Mouse (Mus musculus) urinary bladder, adult 18-20 months (tissue): ENCODE results near the gene Muc13.

ENCODE experiments used
- DNase-seq, 2 experiments: peaks; one replicate each; pipeline ENCODE4 v3.0.0; 2022; ENCODE audit warnings: low spot score in 2 of 2, mixed read lengths in 2 of 2

Gene Muc13

GRCm38 (mm10) chr16:33769848-33770247, 24.0 kb upstream of the Muc13 start:
- DNase-seq = no peak

- DNase-seq = no peak
These were observed 22.9 kb upstream of the Muc13 start for GRCm38 (mm10) chr16:33770778-33771454.

GRCm38 (mm10) chr16:33772809-33773208, 21.0 kb upstream of the Muc13 start:
- no peak for DNase-seq

- no peak for DNase-seq
These were observed 18.9 kb upstream of the Muc13 start for GRCm38 (mm10) chr16:33774972-33775371.

GRCm38 (mm10) chr16:33775733-33776335, 18.0 kb upstream of the Muc13 start:
- no peak for DNase-seq

GRCm38 (mm10) chr16:33776766-33777529, 16.9 kb upstream of the Muc13 start:
- no peak for DNase-seq

- DNase-seq = no peak
These were observed 16.2 kb upstream of the Muc13 start for GRCm38 (mm10) chr16:33777607-33778006.

- no peak for DNase-seq
These were observed 11.8 kb upstream of the Muc13 start for GRCm38 (mm10) chr16:33781789-33782728.

- DNase-seq = no peak
These were observed 11.1 kb upstream of the Muc13 start for GRCm38 (mm10) chr16:33782729-33783091.

- DNase-seq = no peak
These were observed 9.3 kb upstream of the Muc13 start for GRCm38 (mm10) chr16:33784547-33784946.

- no peak for DNase-seq
These were observed 8.6 kb upstream of the Muc13 start for GRCm38 (mm10) chr16:33785092-33785704.

GRCm38 (mm10) chr16:33786657-33787390, 7.0 kb upstream of the Muc13 start:
- DNase-seq = no peak

- no peak for DNase-seq
These were observed 1.3 kb downstream of the Muc13 start for GRCm38 (mm10) chr16:33795106-33795505.

GRCm38 (mm10) chr16:33795887-33796286, 2.0 kb downstream of the Muc13 start:
- DNase-seq = no peak

- no peak for DNase-seq
These were observed 2.9 kb downstream of the Muc13 start for GRCm38 (mm10) chr16:33796756-33797155.

GRCm38 (mm10) chr16:33797860-33798259, 4.0 kb downstream of the Muc13 start:
- peak; percentile 18 to 26 for DNase-seq

GRCm38 (mm10) chr16:33810002-33810401, 16.2 kb downstream of the Muc13 start:
- no peak for DNase-seq

GRCm38 (mm10) chr16:33818413-33819165, 24.8 kb downstream of the Muc13 start:
- DNase-seq = no peak

GRCm38 (mm10) chr16:33820269-33821178, 26.7 kb downstream of the Muc13 start:
- peak; percentile 74 to 78 for DNase-seq
